ENCODE assay signal across 10 mouse cellular contexts in the genomic region with DNA sequence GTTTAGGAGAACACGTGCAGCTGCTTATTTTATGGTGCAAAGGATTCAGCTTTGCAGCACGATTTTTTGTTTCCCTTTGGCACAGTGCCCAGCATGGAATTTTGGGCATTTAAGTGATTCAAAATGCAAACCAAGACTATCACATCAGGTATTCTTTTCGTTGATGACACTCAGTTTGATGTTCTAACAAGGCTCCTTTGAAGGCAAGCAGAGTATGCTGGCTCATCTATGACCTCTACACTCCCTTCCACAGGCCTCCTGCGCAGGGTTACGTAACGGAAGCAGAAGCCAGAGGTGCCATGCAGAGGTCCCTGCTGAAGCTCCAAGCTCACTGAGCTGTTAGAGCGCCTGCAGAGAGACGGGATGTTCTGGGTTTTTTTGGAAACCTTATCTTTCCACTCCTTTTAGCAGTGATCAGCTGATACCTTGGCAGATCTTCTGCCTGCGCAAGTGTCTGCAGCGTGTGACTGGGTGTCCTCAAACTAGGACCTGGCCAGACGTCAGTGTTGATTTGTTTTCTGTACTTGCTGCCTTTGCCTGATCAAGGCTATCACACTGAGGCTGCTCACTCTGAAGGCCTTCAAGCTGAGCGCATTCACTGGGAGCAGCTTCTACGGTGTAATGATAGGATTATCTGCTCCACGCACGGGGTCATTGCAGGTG. TPM values are rescaled to one million over a fixed set of nuclear protein-coding genes. Genes with fewer than 3 reads are reported as not detected.
DNase-seq lines count a peak whose midpoint lies in the region; ATAC-seq lines count a peak whose summit lies in the region.
"Had no signal": no experiment of that assay in that cellular context is flagged by ENCODE, and none has a peak within 500 bp of the region (broad histone marks: within the 10 kb centered on the region; RNA-seq: fewer than 3 reads in every experiment).

No protein-coding gene starts in this region.

- no peaks in the 10 kb centered on the region for H3K9me3 ChIP-seq in kidney, embryonic 16.5 days (ENCODE audit: low read length)
- H3K9me3 ChIP-seq: neural tube, embryonic 13.5 days had no signal

- peaks cover 5% of the 10 kb centered on the region; the same call in 1 of the 2 replicates for H3K4me1 ChIP-seq in kidney, embryonic 16.5 days (ENCODE audit: insufficient read depth, low read length)

- H3K27ac ChIP-seq in kidney, embryonic 16.5 days (ENCODE audit: low read length), result no peak overlapping the region
- H3K27ac ChIP-seq: neural tube, embryonic 13.5 days had no signal

- ATAC-seq in kidney, embryonic 16.5 days (ENCODE audit: low FRiP score, low TSS enrichment), result no peak
- ATAC-seq in erythroid progenitor cell, adult 5-6 weeks (replicated peaks; ENCODE audit: low FRiP score, poor library complexity, severe bottlenecking), result peak; percentile 70
- ATAC-seq in megakaryocyte progenitor cell, adult 5-6 weeks (replicated peaks; ENCODE audit: poor library complexity), result peak; percentile 52
- ATAC-seq: Patski had no signal

- H3K27me3 ChIP-seq in kidney, embryonic 16.5 days (ENCODE audit: insufficient read depth, low read length), result no peaks in the 10 kb centered on the region
- H3K27me3 ChIP-seq: neural tube, embryonic 13.5 days; Patski had no signal

- no peak overlapping the region for H3K4me2 ChIP-seq in kidney, embryonic 16.5 days (replicated peaks; ENCODE audit: low read depth, low read length)
- H3K4me2 ChIP-seq: neural tube, embryonic 13.5 days had no signal

- H3K9ac ChIP-seq in kidney, embryonic 16.5 days (replicated peaks; ENCODE audit: low read length), result no peak overlapping the region
- H3K9ac ChIP-seq: neural tube, embryonic 13.5 days had no signal

- 77% methylated on average over 15 of the region's 15 CpGs for WGBS in kidney, embryonic 16.5 days

- peak; percentile 45 for DNase-seq in kidney, adult 11 months
- peak; percentile 67 for DNase-seq in adipocyte (ENCODE audit: low spot score)
- DNase-seq in kidney, postnatal 10 days, result peak; percentile 43
- no peak for DNase-seq in natural killer cell, adult 2 months (ENCODE audit: low spot score in 2 of 2)
- no peak for DNase-seq in c-Kit-positive CD71-positive TER-119-positive erythroid progenitor cells, embryonic 14.5 days (ENCODE audit: low spot score)

- no peaks in the 10 kb centered on the region for H3K36me3 ChIP-seq in kidney, embryonic 16.5 days (ENCODE audit: insufficient read depth, low read length)

- no peak overlapping the region for H3K4me3 ChIP-seq in kidney, embryonic 16.5 days (ENCODE audit: low read length)
- H3K4me3 ChIP-seq: neural tube, embryonic 13.5 days had no signal

RNA-seq across cellular contexts. Expression of gene Shld1, which starts 3.0 kb away (rescaled TPM):
- 13.0 and 14.5 TPM in 2 replicates for polyA plus RNA-seq in kidney, embryonic 16.5 days (2015; fragmentation: Nextera tagmentation; extraction: Ambion mirVana)
- 13.4 and 14.4 TPM in 2 replicates for total RNA-seq in erythroid progenitor cell, adult 5-6 weeks (2015; ENCODE audit: low replicate concordance)
- 8.1 and 9.8 TPM in 2 replicates for total RNA-seq in erythroid progenitor cell, adult 5-6 weeks (2017; ENCODE audit: low replicate concordance)
- 4.3 and 8.2 TPM in 2 replicates for total RNA-seq in megakaryocyte progenitor cell, adult 5-6 weeks (2015)
- 4.4 and 7.7 TPM in 2 replicates for total RNA-seq in megakaryocyte progenitor cell, adult 5-6 weeks (2017)

Comparison
In these comparisons a context has a peak if more than half of its experiments do, and no peak if none do; other contexts are left out.
1. DNase-seq: peak in kidney, adult 11 months (single experiment), adipocyte (single experiment) and kidney, postnatal 10 days (single experiment); none in natural killer cell, adult 2 months (0 of 2) and c-Kit-positive CD71-positive TER-119-positive erythroid progenitor cells, embryonic 14.5 days (single experiment).